Mouse (Mus musculus) lung, embryonic 16.5 days (tissue): ENCODE measurements around the gene Tmem171. TPM values are rescaled to one million over a fixed set of nuclear protein-coding genes. Genes with fewer than 3 reads are reported as not detected.

ENCODE experiments used
- ATAC-seq: fragments of 200-750 bp; cut with Nextera tagmentation; 2 replicates; pipeline ENCODE4 v1.8.0; 2017; ENCODE audit warnings: low read depth, mild to moderate bottlenecking, moderate library complexity
- H3K27ac ChIP-seq: fragments of 300-500 bp; sonication (generic); 2 replicates; pipeline ENCODE4 v1.5.1; 2014; ENCODE audit warnings: mild to moderate bottlenecking, control low read depth, low read length
- H3K27me3 ChIP-seq: fragments of 300-500 bp; sonication (generic); 2 replicates; pipeline ENCODE4 v1.6.1; 2014; ENCODE audit warnings: low read depth, low read length, mixed read lengths; ENCODE audit not compliant: control insufficient read depth, insufficient read depth
- H3K36me3 ChIP-seq: fragments of 300-500 bp; sonication (generic); 2 replicates; pipeline ENCODE4 v1.6.1; 2014; ENCODE audit warnings: low read length; ENCODE audit not compliant: control insufficient read depth, insufficient read depth
- H3K4me1 ChIP-seq: fragments of 300-500 bp; sonication (generic); replicated peaks from 2 replicates; pipeline ENCODE4 v1.6.1; 2014; ENCODE audit warnings: low read length, mixed read lengths; ENCODE audit not compliant: control insufficient read depth, insufficient read depth
- H3K4me2 ChIP-seq: fragments of 300-500 bp; sonication (generic); 2 replicates; pipeline ENCODE4 v1.6.1; 2014; ENCODE audit warnings: low read depth, low read length, control low read depth
- H3K4me3 ChIP-seq: fragments of 300-500 bp; sonication (generic); 2 replicates; pipeline ENCODE4 v1.5.1; 2014; ENCODE audit warnings: mild to moderate bottlenecking, low read length, control low read depth
- H3K9ac ChIP-seq: fragments of 300-500 bp; sonication (generic); 2 replicates; pipeline ENCODE4 v1.6.1; 2014; ENCODE audit warnings: low read length, control low read depth
- H3K9me3 ChIP-seq: fragments of 300-500 bp; sonication (generic); 2 replicates; pipeline ENCODE4 v1.6.1; 2016; ENCODE audit warnings: low read length; ENCODE audit not compliant: control insufficient read depth
- WGBS: fragments of 180-500 bp; shearing (Covaris S2); extraction: QIAGEN DNeasy Blood & Tissue Kit; methylation state at CpG from one replicate; pipeline ENCODE4 v1.1.7; 2014; 5-methylcytosine and 5-hydroxymethylcytosine counted together
- polyA plus RNA-seq: library from polyadenylated mRNA; unstranded; fragments of >200 nt; fragmentation: Nextera tagmentation; extraction: Ambion mirVana; gene quantifications from 2 replicates; pipeline ENCODE4 v1.2.1, GENCODE M21; 2015

Gene Tmem171
- polyA plus RNA-seq, 1 experiment from 2014 or later: 24.0 TPM

- no peak for ATAC-seq
- WGBS: 53% methylated on average over 9 of the region's 9 CpGs
- Histone ChIP-seq H3K27me3 (no peaks in the 10 kb centered on the region), H3K4me1 (peaks cover 12% of the 10 kb centered on the region), H3K9ac (no peak overlapping the region), H3K27ac (peak overlapping the region; percentile 38; the same call in 1 of the 2 replicates), H3K9me3 (no peaks in the 10 kb centered on the region), H3K36me3 (no peaks in the 10 kb centered on the region), H3K4me2 (no peak overlapping the region), H3K4me3 (no peak overlapping the region)
These were observed 10.3 kb downstream of the Tmem171 start for GRCm38 (mm10) chr13:98684144-98684900.

DNA sequence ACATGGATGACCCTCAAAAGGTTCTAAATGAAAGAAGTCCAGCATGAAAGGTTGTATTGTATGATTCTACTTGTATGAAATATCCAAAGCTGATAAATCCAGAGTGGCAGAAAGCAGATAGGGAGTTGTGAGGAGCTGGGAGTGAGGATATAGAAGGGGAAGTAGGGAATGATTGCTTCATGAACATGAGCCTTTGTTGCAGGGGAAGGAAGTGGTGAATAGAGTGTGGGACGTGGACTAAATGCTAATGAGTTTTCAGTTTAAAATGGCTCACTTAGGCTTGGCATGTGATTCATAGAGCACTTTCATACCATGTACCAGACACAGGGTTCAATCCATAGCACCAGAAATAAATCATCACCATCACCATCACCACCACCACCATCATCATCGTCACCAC, 11.2 kb downstream of the Tmem171 start:
- ATAC-seq: no peak

GRCm38 (mm10) chr13:98680470-98681060, 14.1 kb downstream of the Tmem171 start:
- Histone ChIP-seq H3K36me3 (no peaks in the 10 kb centered on the region), H3K4me1 (peaks cover 9% of the 10 kb centered on the region), H3K4me2 (no peak overlapping the region), H3K27ac (no peak overlapping the region), H3K4me3 (no peak overlapping the region), H3K27me3 (no peaks in the 10 kb centered on the region), H3K9ac (no peak overlapping the region), H3K9me3 (no peaks in the 10 kb centered on the region)
- ATAC-seq: peak; percentile 49; the same call in 1 of the 2 replicates
- WGBS: 45% methylated on average over 5 of the region's 5 CpGs

More for the DNA sequence above, 11.2 kb downstream of the Tmem171 start:
- Histone ChIP-seq H3K9ac (no peak overlapping the region), H3K9me3 (no peaks in the 10 kb centered on the region), H3K36me3 (no peaks in the 10 kb centered on the region), H3K4me3 (no peak overlapping the region), H3K27ac (no peak overlapping the region), H3K27me3 (no peaks in the 10 kb centered on the region), H3K4me2 (no peak overlapping the region), H3K4me1 (peaks cover 9% of the 10 kb centered on the region)
- WGBS: 90% methylated on average over 2 of the region's 2 CpGs

DNA sequence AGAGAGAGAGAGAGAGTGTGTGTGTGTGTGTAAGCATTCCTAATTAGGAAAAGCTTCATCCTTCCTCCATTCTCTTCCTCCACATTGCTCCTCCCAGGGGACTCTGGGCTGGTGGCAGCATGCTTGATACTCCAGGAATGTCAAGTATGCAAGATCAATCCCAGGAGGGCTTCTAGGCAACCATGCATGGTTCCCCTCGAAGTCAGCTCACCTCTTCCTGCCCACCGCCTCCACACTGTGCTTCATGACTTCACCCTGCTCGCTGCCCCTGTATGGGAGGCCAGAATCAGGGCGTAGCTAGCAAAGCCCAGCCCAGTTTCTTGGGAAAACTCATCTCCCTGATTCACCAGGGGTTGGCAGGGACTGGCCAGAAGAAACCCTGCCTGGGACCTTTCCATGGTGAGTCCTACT, 15.0 kb downstream of the Tmem171 start:
- Histone ChIP-seq H3K36me3 (no peaks in the 10 kb centered on the region), H3K27me3 (no peaks in the 10 kb centered on the region), H3K4me2 (no peak overlapping the region), H3K9me3 (no peaks in the 10 kb centered on the region), H3K9ac (no peak overlapping the region), H3K4me3 (no peak overlapping the region), H3K4me1 (peaks cover 9% of the 10 kb centered on the region), H3K27ac (peak overlapping the region; percentile 20; the same call in 1 of the 2 replicates)
- WGBS: 23% methylated on average over 4 of the region's 4 CpGs
- peak; percentile 60 for ATAC-seq

GRCm38 (mm10) chr13:98679230-98679629, 15.4 kb downstream of the Tmem171 start:
- Histone ChIP-seq H3K4me1 (peaks cover 9% of the 10 kb centered on the region), H3K4me3 (no peak overlapping the region), H3K36me3 (no peaks in the 10 kb centered on the region), H3K9ac (no peak overlapping the region), H3K27ac (no peak overlapping the region), H3K9me3 (no peaks in the 10 kb centered on the region), H3K27me3 (no peaks in the 10 kb centered on the region), H3K4me2 (no peak overlapping the region)
- no peak for ATAC-seq
- WGBS: 90% methylated on average over 1 of the region's 1 CpGs

DNA sequence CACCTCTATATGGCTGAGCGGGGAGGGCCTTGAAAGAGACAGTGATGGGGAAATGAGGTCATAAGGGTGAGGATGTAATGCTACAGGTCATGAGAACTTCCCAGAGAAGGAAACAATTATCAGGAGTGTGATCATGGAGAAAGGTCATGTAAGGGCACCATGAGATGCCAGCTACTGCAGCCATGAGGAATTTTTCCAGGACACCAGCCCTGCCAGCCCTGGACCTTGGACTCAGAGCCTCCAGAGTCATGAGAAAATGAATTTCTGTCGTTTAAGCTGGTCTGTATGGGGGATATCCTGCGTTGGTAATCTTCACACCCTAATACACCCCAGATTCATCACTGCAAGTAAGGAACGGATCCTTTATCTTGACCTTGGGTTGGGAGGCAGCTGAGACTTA, 20.7 kb downstream of the Tmem171 start:
- H3K4me2 ChIP-seq: no peak overlapping the region
- H3K4me3 ChIP-seq: no peak overlapping the region
- no peaks in the 10 kb centered on the region for H3K9me3 ChIP-seq
- WGBS: 49% methylated on average over 4 of the region's 4 CpGs
- H3K27ac ChIP-seq: no peak overlapping the region
- no peaks in the 10 kb centered on the region for H3K27me3 ChIP-seq
- no peak for ATAC-seq
- H3K36me3 ChIP-seq: no peaks in the 10 kb centered on the region
- no peaks in the 10 kb centered on the region for H3K4me1 ChIP-seq
- H3K9ac ChIP-seq: no peak overlapping the region

DNA sequence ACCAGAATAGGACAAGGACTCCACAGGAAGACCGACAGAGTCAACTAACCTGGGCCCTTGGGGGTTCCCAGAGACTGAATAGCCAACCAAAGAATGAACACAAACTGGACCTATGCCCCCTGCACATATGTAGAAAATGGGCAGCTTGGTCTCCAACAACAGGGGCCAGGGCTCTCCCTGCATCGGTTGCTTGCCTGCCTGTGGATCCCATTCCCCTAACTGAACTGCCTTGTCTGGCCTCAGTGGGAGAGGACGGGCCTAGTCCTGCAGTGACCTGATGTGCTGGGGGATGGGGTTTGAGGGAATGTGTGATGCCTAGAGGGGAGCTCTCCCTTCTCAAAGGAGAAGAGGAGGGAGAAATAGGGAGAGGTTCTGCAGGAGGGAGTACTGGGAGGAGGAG, 25.3 kb downstream of the Tmem171 start:
- no peak for ATAC-seq
- Histone ChIP-seq H3K27me3 (no peaks in the 10 kb centered on the region), H3K9ac (no peak overlapping the region), H3K36me3 (no peaks in the 10 kb centered on the region), H3K4me1 (no peaks in the 10 kb centered on the region), H3K4me2 (no peak overlapping the region), H3K4me3 (no peak overlapping the region), H3K27ac (no peak overlapping the region), H3K9me3 (no peaks in the 10 kb centered on the region)
- WGBS: 66% methylated on average over 3 of the region's 3 CpGs

DNA sequence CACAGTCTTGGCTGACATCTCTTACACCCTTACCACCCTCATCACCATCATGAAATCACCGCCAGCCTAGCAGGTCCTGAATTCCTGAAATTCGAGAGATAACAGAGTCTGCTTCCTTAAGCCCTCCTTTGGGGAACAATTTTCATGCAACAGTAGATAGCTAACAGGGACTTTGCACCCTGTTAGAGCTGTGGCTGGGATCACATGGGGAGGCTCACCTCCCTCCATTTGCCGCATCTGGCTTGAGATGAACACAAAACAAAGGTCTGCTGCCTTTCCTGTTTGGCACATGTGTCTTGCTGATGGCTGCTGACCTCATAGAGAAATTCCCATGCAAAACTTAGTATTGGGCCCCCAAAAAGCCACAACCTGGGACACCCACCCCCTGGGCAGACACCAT, 27.3 kb downstream of the Tmem171 start:
- no peak overlapping the region for H3K4me3 ChIP-seq
- no peak overlapping the region for H3K4me2 ChIP-seq
- H3K36me3 ChIP-seq: no peaks in the 10 kb centered on the region
- no peak for ATAC-seq
- no peaks in the 10 kb centered on the region for H3K9me3 ChIP-seq
- no peaks in the 10 kb centered on the region for H3K27me3 ChIP-seq
- no peak overlapping the region for H3K9ac ChIP-seq
- 66% methylated on average over 3 of the region's 3 CpGs for WGBS
- H3K27ac ChIP-seq: no peak overlapping the region
- H3K4me1 ChIP-seq: no peaks in the 10 kb centered on the region

- 54% methylated on average over 10 of the region's 10 CpGs for WGBS
- H3K9me3 ChIP-seq: no peaks in the 10 kb centered on the region
- peak; percentile 87 for ATAC-seq
These were observed 29.4 kb downstream of the Tmem171 start for GRCm38 (mm10) chr13:98665240-98665639.

More at GRCm38 (mm10) chr13:98665240-98665639, 29.4 kb downstream of the Tmem171 start:
- Histone ChIP-seq H3K27me3 (no peaks in the 10 kb centered on the region), H3K9ac (no peak overlapping the region), H3K27ac (no peak overlapping the region), H3K4me2 (no peak overlapping the region), H3K36me3 (no peaks in the 10 kb centered on the region), H3K4me1 (no peaks in the 10 kb centered on the region), H3K4me3 (no peak overlapping the region)
